Mouse (Mus musculus) thymus, adult 2 months (tissue): ENCODE measurements around the gene Tef.

Experiments
- CTCF ChIP-seq: fragments of 200-500 bp; IDR thresholded peaks from 2 replicates; pipeline ENCODE4 v1.5.1; 2012; ENCODE audit warnings: mild to moderate bottlenecking, control low read depth, low read length, moderate library complexity, borderline replicate concordance; ENCODE audit not compliant: control insufficient read depth, poor library complexity, insufficient read depth; ENCODE audit errors: extremely low read depth
- POLR2A ChIP-seq: fragments of 200-500 bp; IDR thresholded peaks from 2 replicates; pipeline ENCODE4 v1.6.1; 2012; ENCODE audit warnings: mild to moderate bottlenecking, low read length, control low read depth, moderate library complexity; ENCODE audit not compliant: control insufficient read depth, poor library complexity, insufficient read depth; ENCODE audit errors: extremely low read depth

- no peak for TF ChIP-seq CTCF
- TF ChIP-seq POLR2A = no peak
Observed at GRCm38 (mm10) chr15:81824832-81825231, 22.6 kb downstream of the Tef start.
